Mouse (Mus musculus) cerebellum, adult 18-20 months (tissue): ENCODE data around the gene Gm597.

ENCODE experiments used
- DNase-seq, 2 experiments: peaks; one replicate each; pipeline ENCODE4 v3.0.0; 2021

The Gm597 gene

DNA sequence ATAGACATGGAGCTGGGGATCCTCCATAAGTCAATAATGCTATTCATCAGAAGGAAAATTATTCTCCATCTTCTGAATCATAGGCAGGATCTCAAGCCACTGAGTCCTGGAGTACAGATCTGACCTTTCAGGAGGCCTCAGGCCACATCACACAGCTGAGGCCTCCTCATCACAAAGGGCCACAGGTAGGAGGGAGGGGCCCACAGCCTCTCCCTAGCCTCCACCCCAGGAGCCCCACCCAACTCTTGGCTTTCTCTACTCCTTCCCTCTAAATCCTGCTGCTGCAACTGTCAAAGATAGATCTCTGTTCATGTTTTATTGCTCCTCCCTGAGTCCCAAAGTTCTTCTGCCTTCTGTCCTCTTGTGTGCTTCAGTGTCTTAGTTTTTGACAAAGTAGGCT, at the start of gene Gm597:
TSS of gene Gm597 (minus strand) at position 101 of the 400 bp plus-strand sequence.
- no peak for DNase-seq

DNA sequence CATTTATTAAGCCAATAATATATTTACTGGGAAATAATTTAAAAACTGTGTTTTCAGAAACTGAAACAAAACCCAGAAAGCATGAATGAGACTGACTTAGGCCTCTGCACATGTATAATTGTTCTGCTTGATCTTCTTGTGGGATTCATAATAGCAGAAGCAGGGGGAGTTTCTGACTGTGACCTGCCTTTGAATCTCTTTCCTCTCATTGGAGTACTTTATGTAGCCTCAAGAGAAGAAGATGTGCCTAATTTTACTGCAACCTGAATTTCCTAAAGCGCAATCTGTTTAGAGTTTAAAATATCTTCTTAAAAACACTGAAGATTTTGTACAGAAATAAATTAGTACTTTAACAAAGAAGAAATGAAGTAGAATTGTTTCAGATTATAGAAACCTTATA, 27.6 kb upstream of the Gm597 start:
- DNase-seq, result no peak

DNA sequence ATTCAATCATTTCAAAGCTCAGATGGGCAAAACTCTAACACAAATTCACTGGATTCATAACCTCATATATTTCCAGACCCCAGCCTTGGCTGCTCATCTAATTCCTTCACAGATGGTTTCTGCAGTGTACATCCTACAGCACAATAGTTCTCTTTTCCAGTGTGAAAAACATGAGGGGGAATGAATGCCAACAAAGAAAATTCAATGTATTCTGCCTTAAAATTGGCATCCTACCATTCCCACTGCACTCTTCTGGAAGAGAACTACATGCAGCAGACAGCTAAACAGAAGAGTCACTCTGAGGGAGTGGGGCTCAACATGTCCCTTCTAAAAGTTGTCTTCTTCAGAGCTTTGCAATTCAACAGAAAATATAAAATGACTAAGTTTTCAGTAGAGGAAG, 26.6 kb upstream of the Gm597 start:
- no peak for DNase-seq

DNA sequence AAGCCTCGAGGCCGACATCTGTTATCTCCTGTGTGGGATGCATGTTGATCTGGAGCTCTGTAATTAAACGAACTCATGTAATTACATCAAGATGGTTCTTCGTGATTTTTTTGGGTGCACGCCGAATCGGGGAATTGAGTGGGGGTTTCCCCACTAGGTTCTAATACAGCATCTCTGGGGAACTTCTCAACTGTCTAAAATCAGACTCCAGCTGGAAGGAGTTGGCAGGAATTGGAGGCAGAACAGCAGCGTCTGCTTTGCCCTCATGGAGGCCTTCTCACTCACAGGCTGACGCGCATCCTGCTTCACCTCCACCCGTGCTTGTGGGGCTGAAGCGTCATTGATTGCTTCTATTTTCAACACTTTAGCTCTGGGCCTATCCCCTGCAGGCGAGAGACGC, 20.8 kb upstream of the Gm597 start:
- no peak for DNase-seq
